Mouse (Mus musculus) hindbrain, embryonic 15.5 days (tissue): Measurements from ENCODE around the gene C5ar2. TPM values are rescaled to one million over a fixed set of nuclear protein-coding genes. Genes with fewer than 3 reads are reported as not detected.

ENCODE experiments used
- ATAC-seq: fragments of 200-750 bp; cut with Nextera tagmentation; 2 replicates; pipeline ENCODE4 v1.8.0; 2017; ENCODE audit warnings: low read depth, moderate number of reproducible peaks, moderate TSS enrichment; ENCODE audit not compliant: low FRiP score
- H3K27ac ChIP-seq: fragments of 300-500 bp; sonication (generic); replicated peaks from 2 replicates; pipeline ENCODE4 v1.5.1; 2015; ENCODE audit warnings: mild to moderate bottlenecking, inconsistent platforms
- H3K27me3 ChIP-seq: fragments of 300-500 bp; sonication (generic); 2 replicates; pipeline ENCODE4 v1.6.1; 2015; ENCODE audit warnings: control low read depth, inconsistent platforms
- H3K36me3 ChIP-seq: fragments of 300-500 bp; sonication (generic); 2 replicates; pipeline ENCODE4 v1.6.1; 2015; ENCODE audit warnings: control low read depth, inconsistent platforms
- H3K4me1 ChIP-seq: fragments of 300-500 bp; sonication (generic); replicated peaks from 2 replicates; pipeline ENCODE4 v1.6.1; 2015; ENCODE audit warnings: control low read depth, inconsistent platforms
- H3K4me2 ChIP-seq: fragments of 300-500 bp; sonication (generic); 2 replicates; pipeline ENCODE4 v1.6.1; 2015; ENCODE audit warnings: moderate library complexity, mild to moderate bottlenecking, inconsistent platforms
- H3K4me3 ChIP-seq: fragments of 300-500 bp; sonication (generic); 2 replicates; pipeline ENCODE4 v1.5.1; 2015; ENCODE audit warnings: mild to moderate bottlenecking, inconsistent platforms
- H3K9ac ChIP-seq: fragments of 300-500 bp; sonication (generic); 2 replicates; pipeline ENCODE4 v1.6.1; 2015; ENCODE audit warnings: inconsistent platforms
- H3K9me3 ChIP-seq: fragments of 300-500 bp; sonication (generic); 2 replicates; pipeline ENCODE4 v1.6.1; 2016; ENCODE audit warnings: control low read depth, inconsistent platforms
- WGBS: fragments of 180-500 bp; shearing (Covaris S2); methylation state at CpG from one replicate; pipeline ENCODE4 v1.1.7; 2015; 5-methylcytosine and 5-hydroxymethylcytosine counted together
- polyA plus RNA-seq: library from polyadenylated mRNA; unstranded; fragments of >200 nt; fragmentation: Nextera tagmentation; extraction: Ambion mirVana; gene quantifications from 2 replicates; pipeline ENCODE4 v1.2.1, GENCODE M21; 2015

The C5ar2 gene
- polyA plus RNA-seq, 1 experiment from 2014 or later = 0.10 TPM

DNA sequence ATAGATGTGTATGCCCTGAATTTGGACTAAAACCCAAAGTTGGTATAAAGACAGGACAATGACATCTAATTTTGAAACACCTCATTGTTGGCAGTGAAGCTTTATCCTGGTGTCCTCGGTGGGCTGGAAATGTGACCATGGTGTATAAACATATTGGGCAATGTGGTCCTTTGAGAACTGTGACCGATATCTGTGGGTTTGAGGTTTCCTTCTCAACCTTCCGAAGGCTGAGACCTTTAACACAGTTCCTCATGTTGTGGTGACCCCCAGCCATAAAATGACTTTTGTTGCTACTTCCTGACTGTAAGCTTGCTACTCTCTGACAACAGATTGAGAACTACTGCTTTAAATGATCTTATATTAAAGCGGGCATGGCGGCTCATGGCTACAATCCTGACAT lies 6.7 kb upstream of the C5ar2 start:
- no peak for ATAC-seq
- no peak overlapping the region for H3K27ac ChIP-seq
- H3K27me3 ChIP-seq = no peaks in the 10 kb centered on the region
- no peaks in the 10 kb centered on the region for H3K36me3 ChIP-seq
- no peak overlapping the region for H3K9ac ChIP-seq
- no peaks in the 10 kb centered on the region for H3K9me3 ChIP-seq
- WGBS = 88% methylated on average over 5 of the region's 5 CpGs
- H3K4me2 ChIP-seq = no peak overlapping the region
- no peaks in the 10 kb centered on the region for H3K4me1 ChIP-seq
- H3K4me3 ChIP-seq = no peak overlapping the region

DNA sequence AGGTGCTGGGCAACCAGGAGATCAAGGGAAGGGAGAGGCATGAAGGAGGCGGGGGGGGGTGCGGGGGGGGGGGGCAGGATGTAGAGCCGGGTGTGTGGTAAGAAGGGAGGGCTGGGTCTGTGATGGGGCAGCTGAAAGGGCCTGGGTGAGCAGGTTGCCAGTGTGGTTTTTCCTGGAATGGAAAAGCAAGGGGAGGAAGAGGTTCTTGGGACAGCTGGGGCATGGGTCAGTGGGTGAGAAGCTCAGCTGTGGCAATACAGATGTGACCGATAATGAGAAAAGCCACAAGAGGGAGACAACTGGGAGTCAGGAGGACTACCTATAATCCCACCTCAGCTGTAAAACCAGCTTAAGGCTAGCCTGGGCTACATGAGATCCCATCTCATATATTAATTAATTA lies 2.0 kb upstream of the C5ar2 start:
- H3K9ac ChIP-seq = no peak overlapping the region
- ATAC-seq = no peak

DNA sequence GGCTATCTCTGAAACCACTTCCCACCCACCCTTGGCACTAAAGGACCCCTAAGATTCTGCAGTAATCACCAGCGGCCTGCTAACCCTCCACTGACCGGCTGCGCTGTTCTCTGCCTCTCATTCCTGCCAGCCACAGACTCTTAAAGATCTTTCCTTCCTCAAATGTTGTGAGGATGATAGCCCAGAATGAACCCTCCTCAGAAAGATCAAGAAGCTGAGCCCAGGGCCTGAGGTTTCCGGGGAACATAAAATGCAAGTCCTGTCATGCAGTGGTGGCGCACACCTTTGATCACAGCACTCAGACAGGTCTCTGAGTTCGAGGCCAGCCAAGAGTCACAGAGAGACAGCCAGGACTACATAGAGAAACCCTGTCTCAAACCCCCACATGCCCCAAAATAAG lies 1.8 kb downstream of the C5ar2 start:
- H3K27me3 ChIP-seq = no peaks in the 10 kb centered on the region
- no peaks in the 10 kb centered on the region for H3K36me3 ChIP-seq
- H3K9ac ChIP-seq = no peak overlapping the region
- WGBS = 85% methylated on average over 6 of the region's 6 CpGs
- H3K9me3 ChIP-seq = no peaks in the 10 kb centered on the region
- no peak overlapping the region for H3K27ac ChIP-seq
- no peak overlapping the region for H3K4me3 ChIP-seq
- ATAC-seq = no peak
- no peaks in the 10 kb centered on the region for H3K4me1 ChIP-seq
- H3K4me2 ChIP-seq = no peak overlapping the region

More for the DNA sequence above, 2.0 kb upstream of the C5ar2 start:
- Histone ChIP-seq H3K27ac (no peak overlapping the region), H3K27me3 (no peaks in the 10 kb centered on the region), H3K4me1 (no peaks in the 10 kb centered on the region), H3K9me3 (no peaks in the 10 kb centered on the region), H3K36me3 (no peaks in the 10 kb centered on the region), H3K4me3 (no peak overlapping the region), H3K4me2 (no peak overlapping the region)
- 60% methylated on average over 2 of the region's 4 CpGs for WGBS

DNA sequence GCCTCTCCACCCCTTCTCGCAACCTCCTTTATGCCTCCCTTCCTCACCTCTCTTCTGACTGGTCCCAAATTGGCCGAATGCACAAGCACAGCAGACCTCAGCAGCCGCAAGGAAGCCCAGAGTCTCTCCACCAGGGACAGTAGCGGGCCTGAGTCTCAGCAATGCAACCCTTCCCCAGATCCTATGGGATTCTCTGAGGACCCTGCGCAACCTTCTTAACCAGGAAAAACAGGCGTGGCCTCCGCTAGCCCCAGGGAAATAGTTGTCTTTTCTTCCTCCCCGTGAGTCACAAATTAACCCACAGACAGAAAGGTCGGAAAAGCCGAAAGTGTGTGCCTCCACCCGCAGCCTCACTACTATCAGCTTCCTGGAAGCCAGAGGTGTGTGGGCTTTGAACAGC lies 2.2 kb downstream of the C5ar2 start:
- no peaks in the 10 kb centered on the region for H3K36me3 ChIP-seq
- H3K27me3 ChIP-seq = no peaks in the 10 kb centered on the region
- WGBS = 70% methylated on average over 11 of the region's 11 CpGs

DNA sequence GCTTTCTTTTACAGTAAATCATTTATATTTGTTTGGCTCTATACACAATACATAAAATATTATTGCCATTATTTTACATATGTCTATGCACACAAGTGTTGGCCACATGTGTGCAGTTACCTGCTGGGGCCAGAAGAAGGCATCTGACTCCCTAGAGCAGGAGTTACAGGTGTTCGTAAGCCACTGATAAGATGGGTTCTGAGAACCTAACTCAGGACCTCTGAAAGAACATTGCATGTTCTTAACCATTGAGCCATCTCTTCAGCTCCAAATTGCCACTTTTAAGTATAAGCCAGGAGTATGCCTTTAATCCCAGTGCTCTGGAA lies 3.0 kb downstream of the C5ar2 start:
- H3K36me3 ChIP-seq = no peaks in the 10 kb centered on the region
- 97% methylated on average over 1 of the region's 1 CpGs for WGBS

More for the DNA sequence above, 2.2 kb downstream of the C5ar2 start:
- Histone ChIP-seq H3K4me3 (no peak overlapping the region), H3K9ac (no peak overlapping the region), H3K4me1 (no peaks in the 10 kb centered on the region), H3K4me2 (no peak overlapping the region), H3K27ac (no peak overlapping the region), H3K9me3 (no peaks in the 10 kb centered on the region)
- ATAC-seq = no peak

DNA sequence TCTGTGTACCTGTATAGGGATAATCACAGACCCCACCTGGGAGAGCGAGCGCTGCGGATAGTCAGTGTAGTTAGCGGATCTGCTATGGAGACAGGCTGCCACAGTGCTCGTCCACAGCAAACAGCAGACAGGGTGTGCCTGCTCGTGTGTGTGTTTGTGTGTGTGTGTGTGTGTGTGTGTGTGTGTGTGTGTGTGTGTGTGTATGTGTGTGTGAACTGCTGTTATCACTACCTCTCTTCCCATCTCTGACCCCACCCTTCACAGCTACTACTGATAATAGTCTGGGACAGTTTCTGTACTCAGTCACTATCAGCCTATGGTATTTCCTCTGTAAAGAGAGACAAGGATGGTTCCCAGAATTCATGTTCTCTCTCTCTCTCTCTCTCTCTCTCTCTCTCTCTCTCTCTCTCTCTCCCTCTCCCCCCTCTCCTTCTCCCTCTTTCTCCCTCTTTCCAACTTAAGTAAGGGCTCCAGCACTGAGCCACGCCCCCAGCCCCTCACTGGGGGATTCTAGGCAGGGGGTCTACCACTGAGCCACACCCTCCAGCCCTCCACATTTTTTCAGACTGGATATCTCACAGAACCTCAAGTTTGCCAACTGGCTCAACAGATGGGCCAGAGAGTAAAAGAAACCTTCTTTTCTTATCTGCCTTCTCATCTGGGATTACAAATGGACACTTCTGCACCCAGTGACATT lies 3.5 kb downstream of the C5ar2 start:
- Histone ChIP-seq H3K4me3 (no peak overlapping the region), H3K9ac (no peak overlapping the region), H3K27me3 (no peaks in the 10 kb centered on the region), H3K4me2 (no peak overlapping the region), H3K9me3 (no peaks in the 10 kb centered on the region), H3K36me3 (no peaks in the 10 kb centered on the region), H3K4me1 (no peaks in the 10 kb centered on the region), H3K27ac (no peak overlapping the region)
- 84% methylated on average over 7 of the region's 7 CpGs for WGBS
- ATAC-seq = no peak

More for the DNA sequence above, 3.0 kb downstream of the C5ar2 start:
- Histone ChIP-seq H3K9ac (no peak overlapping the region), H3K9me3 (no peaks in the 10 kb centered on the region), H3K4me3 (no peak overlapping the region), H3K27me3 (no peaks in the 10 kb centered on the region), H3K4me2 (no peak overlapping the region), H3K4me1 (no peaks in the 10 kb centered on the region), H3K27ac (no peak overlapping the region)
- ATAC-seq = no peak

DNA sequence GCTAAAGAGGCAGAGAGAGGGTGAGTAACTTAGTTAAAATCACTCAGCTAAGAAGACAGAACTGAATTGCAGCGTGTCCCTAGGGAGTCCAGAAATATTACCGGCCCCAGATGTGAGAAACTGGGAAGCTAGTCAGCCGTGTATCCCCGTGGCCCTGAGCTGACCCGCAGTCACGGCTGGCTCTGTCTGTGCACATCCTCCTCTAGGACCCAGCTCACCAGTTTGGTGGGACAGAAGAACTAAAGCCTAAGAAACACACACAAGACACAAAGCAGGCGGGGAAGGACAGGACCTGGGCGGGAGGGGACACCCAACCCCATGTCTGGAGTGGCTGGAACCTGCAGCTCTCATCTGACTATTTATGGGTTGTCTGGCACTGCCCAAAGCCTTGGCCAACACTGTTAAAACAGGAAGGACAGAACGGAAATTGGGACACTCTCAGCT lies 4.4 kb downstream of the C5ar2 start:
- 54% methylated on average over 9 of the region's 9 CpGs for WGBS
- Histone ChIP-seq H3K4me1 (no peaks in the 10 kb centered on the region), H3K9ac (no peak overlapping the region), H3K27me3 (no peaks in the 10 kb centered on the region), H3K9me3 (no peaks in the 10 kb centered on the region), H3K36me3 (no peaks in the 10 kb centered on the region), H3K4me2 (no peak overlapping the region), H3K27ac (no peak overlapping the region), H3K4me3 (no peak overlapping the region)
- no peak for ATAC-seq

DNA sequence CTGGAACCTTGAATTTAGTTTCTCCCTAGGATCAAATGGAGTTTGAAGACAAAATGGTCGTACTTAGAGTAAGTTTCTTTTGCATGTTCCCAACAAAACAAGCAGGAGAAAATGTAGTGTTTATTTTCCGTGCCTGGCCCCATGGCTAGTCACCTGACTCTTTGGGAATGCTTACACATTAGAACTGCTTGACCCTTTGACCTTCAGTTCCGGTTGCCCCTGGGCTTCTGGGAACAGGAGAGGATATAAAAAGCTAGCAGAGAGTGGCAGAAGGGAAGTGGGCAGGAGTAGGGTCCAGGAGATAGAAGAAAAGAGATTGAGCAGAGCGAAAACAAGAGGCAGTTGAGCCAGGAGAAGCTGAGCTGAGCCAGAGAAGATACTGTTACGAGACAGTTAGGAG lies 14.1 kb downstream of the C5ar2 start:
- Histone ChIP-seq H3K27ac (no peak overlapping the region), H3K4me3 (no peak overlapping the region)

DNA sequence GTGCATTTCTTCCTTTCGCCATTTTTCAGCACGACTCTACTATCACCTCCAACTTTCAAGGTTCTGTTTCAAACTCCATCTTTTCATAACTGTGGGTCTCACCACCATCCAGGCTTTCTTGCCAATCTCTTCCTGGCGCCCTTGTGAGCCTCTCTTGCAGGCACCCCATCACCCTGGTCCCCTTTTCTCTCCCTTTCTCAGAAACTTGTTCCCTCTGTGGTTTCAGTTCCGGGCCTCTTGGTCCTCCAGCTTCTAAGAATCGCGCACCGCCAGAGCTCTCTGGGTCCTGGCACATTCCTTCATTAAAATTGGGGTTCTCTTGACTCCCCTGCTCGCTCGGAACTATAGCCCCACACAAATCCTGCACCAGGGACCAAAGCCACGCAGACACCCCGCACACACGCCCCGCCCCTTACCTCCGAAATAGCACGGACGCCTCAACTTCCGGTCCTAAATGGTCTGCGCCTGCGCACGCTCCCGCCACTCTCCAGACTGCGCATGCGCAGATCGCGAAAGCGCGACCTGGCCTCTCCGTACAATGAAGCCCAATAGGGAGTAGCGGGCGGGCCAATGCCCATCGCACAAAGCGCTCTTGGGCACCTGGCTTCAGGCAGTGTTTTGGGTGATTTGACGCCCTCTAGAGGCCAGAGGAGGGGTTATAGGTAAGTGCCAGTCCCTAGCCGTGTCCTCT lies 22.2 kb downstream of the C5ar2 start, which contains the start of gene Dhx34:
Gene Dhx34, minus strand, starts transcription at position 456 of the 691 bp plus-strand sequence.
- ATAC-seq = peak; percentile 97

More for the DNA sequence above, 14.1 kb downstream of the C5ar2 start:
- Histone ChIP-seq H3K9ac (no peak overlapping the region), H3K4me2 (no peak overlapping the region), H3K9me3 (no peaks in the 10 kb centered on the region), H3K36me3 (no peaks in the 10 kb centered on the region), H3K4me1 (no peaks in the 10 kb centered on the region), H3K27me3 (no peaks in the 10 kb centered on the region)
- 58% methylated on average over 5 of the region's 5 CpGs for WGBS
- no peak for ATAC-seq

DNA sequence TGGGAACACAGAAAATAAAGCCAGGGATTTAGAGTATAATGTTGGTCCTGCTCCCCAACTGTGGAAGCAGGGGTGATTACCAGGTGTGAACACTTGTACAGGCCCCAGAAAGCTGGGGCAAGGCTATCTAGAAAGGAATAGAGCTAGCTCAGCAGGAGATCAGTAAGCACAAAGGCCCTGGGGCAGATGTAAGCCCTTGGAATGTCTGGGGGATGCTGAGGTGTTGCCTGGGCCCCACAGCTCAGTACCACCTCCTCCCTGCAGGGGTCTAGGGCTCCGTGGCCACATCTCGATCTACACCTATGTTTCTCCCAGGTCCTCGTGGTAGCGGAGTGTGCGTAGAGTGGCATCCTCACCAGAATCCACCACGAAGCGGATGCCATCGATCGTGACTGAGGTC lies 30.0 kb downstream of the C5ar2 start:
- no peak overlapping the region for H3K4me2 ChIP-seq
- no peak overlapping the region for H3K27ac ChIP-seq
- 96% methylated on average over 9 of the region's 9 CpGs for whole genome bisulfite sequencing
- H3K4me3 ChIP-seq = no peak overlapping the region
- H3K9me3 ChIP-seq = no peaks in the 10 kb centered on the region
- peaks cover 73% of the 10 kb centered on the region for H3K36me3 ChIP-seq
- ATAC-seq = no peak
- no peak overlapping the region for H3K9ac ChIP-seq
- H3K27me3 ChIP-seq = no peaks in the 10 kb centered on the region
- H3K4me1 ChIP-seq = no peaks in the 10 kb centered on the region

More for the DNA sequence above, 22.2 kb downstream of the C5ar2 start, which contains the start of gene Dhx34:
- Histone ChIP-seq H3K4me2 (peak within 1 kb of the TSS; percentile 83), H3K27me3 (no peaks in the 10 kb centered on the region), H3K9ac (peak within 1 kb of the TSS; percentile 79), H3K4me3 (peak within 1 kb of the TSS; percentile 62), H3K27ac (peak within 1 kb of the TSS; percentile 77), H3K4me1 (peaks cover 19% of the 10 kb centered on the region), H3K36me3 (peaks cover 9% of the 10 kb centered on the region), H3K9me3 (no peaks in the 10 kb centered on the region)
- 1% methylated on average over 34 of the region's 34 CpGs for WGBS

DNA sequence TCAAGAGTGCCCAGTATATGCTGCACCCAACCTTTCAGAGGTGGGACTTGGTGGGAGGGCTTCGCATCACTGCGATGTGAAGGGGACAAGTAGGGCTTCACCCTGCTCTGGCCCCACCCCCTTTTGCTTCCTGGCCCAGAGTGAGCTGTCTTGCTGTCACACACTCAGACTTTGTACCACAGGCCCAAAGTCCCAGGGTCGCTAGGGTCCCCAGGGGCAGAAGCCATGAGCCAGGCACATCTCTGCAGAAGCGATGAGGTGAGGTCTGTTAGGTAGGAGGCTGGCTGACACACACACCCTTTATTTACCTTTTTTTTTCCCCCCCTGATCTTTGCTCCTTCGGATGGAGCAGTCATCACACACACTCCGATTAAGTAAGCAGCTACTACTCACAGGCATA lies 30.8 kb downstream of the C5ar2 start:
- Histone ChIP-seq H3K4me1 (no peaks in the 10 kb centered on the region), H3K4me3 (no peak overlapping the region), H3K27ac (no peak overlapping the region), H3K9ac (no peak overlapping the region), H3K4me2 (no peak overlapping the region), H3K27me3 (no peaks in the 10 kb centered on the region), H3K9me3 (no peaks in the 10 kb centered on the region), H3K36me3 (peaks cover 72% of the 10 kb centered on the region)
- ATAC-seq = no peak
- 91% methylated on average over 6 of the region's 6 CpGs for WGBS

DNA sequence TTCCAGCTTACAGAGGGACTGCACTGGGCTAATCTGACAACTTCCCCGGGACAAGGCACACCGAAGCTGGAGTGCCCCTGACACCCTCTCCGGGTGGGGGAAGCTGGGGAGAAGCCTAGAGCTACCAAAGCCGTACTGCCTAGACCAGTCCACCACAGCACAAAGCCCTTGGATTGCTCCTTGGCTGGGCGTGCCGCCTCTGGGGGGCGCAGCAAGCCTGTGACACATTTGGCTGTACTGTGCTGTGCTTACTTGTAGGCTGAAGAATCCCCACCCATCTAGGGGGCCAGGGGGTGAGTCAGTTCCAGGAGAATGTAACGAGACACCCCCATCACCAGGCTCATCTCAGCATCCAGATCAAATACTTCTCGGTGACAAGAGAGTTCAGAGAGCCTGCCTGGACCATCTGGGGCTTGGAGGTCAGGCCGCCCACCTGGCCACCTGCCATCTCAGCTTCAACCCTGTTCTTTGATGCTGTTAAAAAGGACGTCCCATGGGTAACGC lies 33.0 kb downstream of the C5ar2 start:
- no peaks in the 10 kb centered on the region for H3K4me1 ChIP-seq
- H3K36me3 ChIP-seq = peaks cover 60% of the 10 kb centered on the region
- H3K27me3 ChIP-seq = no peaks in the 10 kb centered on the region
- no peak overlapping the region for H3K27ac ChIP-seq
- H3K4me3 ChIP-seq = no peak overlapping the region
- no peak overlapping the region for H3K4me2 ChIP-seq
- no peaks in the 10 kb centered on the region for H3K9me3 ChIP-seq
- ATAC-seq = no peak
- WGBS = 84% methylated on average over 12 of the region's 12 CpGs
- no peak overlapping the region for H3K9ac ChIP-seq
